Mouse (Mus musculus) heart, postnatal 0 days (tissue): Measurements from ENCODE around the gene Hinfp. TPM values are rescaled to one million over a fixed set of nuclear protein-coding genes. Genes with fewer than 3 reads are reported as not detected.
"Not testable (repeated sequence)": the region's sequence is repeated elsewhere in the genome, so short reads cannot be mapped to it uniquely, and the experiment has no call there.

Experiments used
- ATAC-seq: fragments of 200-750 bp; cut with Nextera tagmentation; 2 replicates; pipeline ENCODE4 v1.8.0; 2017; ENCODE audit warnings: low read depth, moderate number of reproducible peaks, moderate library complexity; ENCODE audit not compliant: insufficient read depth
- DNase-seq: peaks from one replicate; pipeline ENCODE4 v3.0.0-alpha.2; 2016; ENCODE audit warnings: low spot score
- H3K27ac ChIP-seq: fragments of 300-500 bp; sonication (generic); 2 replicates; pipeline ENCODE4 v1.5.1; 2014; ENCODE audit warnings: low read depth, mild to moderate bottlenecking
- H3K27me3 ChIP-seq: fragments of 300-500 bp; sonication (generic); 2 replicates; pipeline ENCODE4 v1.6.1; 2014; ENCODE audit warnings: low read length, mixed read lengths; ENCODE audit not compliant: control insufficient read depth, insufficient read depth
- H3K36me3 ChIP-seq: fragments of 300-500 bp; sonication (generic); replicated peaks from 2 replicates; pipeline ENCODE4 v1.6.1; 2014; ENCODE audit warnings: low read length, mixed read lengths; ENCODE audit not compliant: control insufficient read depth, insufficient read depth
- H3K4me1 ChIP-seq: fragments of 300-500 bp; sonication (generic); 2 replicates; pipeline ENCODE4 v1.6.1; 2014; ENCODE audit warnings: antibody characterized with exemption; ENCODE audit not compliant: control insufficient read depth, insufficient read depth
- H3K4me2 ChIP-seq: fragments of 300-500 bp; sonication (generic); 2 replicates; pipeline ENCODE4 v1.6.1; 2014; ENCODE audit warnings: low read depth, mild to moderate bottlenecking, low read length, moderate library complexity
- H3K4me3 ChIP-seq: fragments of 300-500 bp; sonication (generic); 2 replicates; pipeline ENCODE4 v1.5.1; 2014; ENCODE audit warnings: low read depth, low read length
- H3K9ac ChIP-seq: fragments of 300-500 bp; sonication (generic); replicated peaks from 2 replicates; pipeline ENCODE4 v1.6.1; 2014; ENCODE audit warnings: low read depth, low read length, mixed read lengths
- H3K9me3 ChIP-seq: fragments of 300-500 bp; sonication (generic); replicated peaks from 2 replicates; pipeline ENCODE4 v1.6.1; 2016; ENCODE audit warnings: low read length; ENCODE audit not compliant: control insufficient read depth
- CTCF ChIP-seq: IDR thresholded peaks from 2 replicates; pipeline ENCODE4 v1.5.1; 2016; ENCODE audit warnings: antibody characterized with exemption, control low read depth, low read depth
- EP300 ChIP-seq: IDR thresholded peaks from 2 replicates; pipeline ENCODE4 v1.6.1; 2016; ENCODE audit warnings: antibody characterized with exemption, low read depth
- WGBS: fragments of 180-500 bp; shearing (Covaris S2); extraction: QIAGEN DNeasy Blood & Tissue Kit; methylation state at CpG from one replicate; pipeline ENCODE4 v1.1.7; 2014; 5-methylcytosine and 5-hydroxymethylcytosine counted together
- polyA plus RNA-seq: library from polyadenylated mRNA; unstranded; fragments of >200 nt; fragmentation: Nextera tagmentation; extraction: Ambion mirVana; gene quantifications from 2 replicates; pipeline ENCODE4 v1.2.1, GENCODE M21; 2015
- total RNA-seq: library from RNA; depleted of rRNA; stranded (reverse); fragments of >200 nt; gene quantifications from 2 replicates; pipeline ENCODE4 v1.2.3, GENCODE M21; 2014; ENCODE audit warnings: low replicate concordance

The Hinfp gene
- total and polyA plus RNA-seq, 2 experiments from 2014 or later, result 9.4 to 14.8 TPM

DNA sequence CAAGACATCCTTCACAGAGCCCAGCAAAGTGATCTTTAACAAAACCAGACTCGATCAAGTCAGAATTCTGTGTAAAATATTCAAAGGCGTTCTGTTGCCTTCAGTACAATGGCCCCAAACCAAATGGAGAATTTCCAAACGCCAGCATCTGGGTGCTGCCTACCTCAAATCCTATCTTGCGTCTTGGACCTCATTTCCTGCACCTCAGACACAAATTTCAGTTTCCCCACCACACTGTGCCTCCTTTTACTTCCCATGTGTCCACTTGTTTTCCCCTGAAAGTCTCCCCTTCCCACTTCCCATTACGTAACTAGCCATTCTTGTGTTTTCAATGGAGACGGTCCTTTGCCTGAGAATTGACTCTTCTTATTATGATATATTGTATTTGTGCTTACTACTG is 1.1 kb upstream of the Hinfp start:
- H3K4me1 ChIP-seq, result peaks cover 13% of the 10 kb centered on the region; the same call in 1 of the 2 replicates
- ATAC-seq (no peak), DNase-seq (no peak)
- H3K27me3 ChIP-seq, result no peaks in the 10 kb centered on the region
- no peak overlapping the region for H3K4me2 ChIP-seq
- H3K9ac ChIP-seq, result no peak overlapping the region
- TF ChIP-seq CTCF (no peak), EP300 (no peak)
- no peak overlapping the region; the same call in 1 of the 2 replicates for H3K27ac ChIP-seq
- no peaks in the 10 kb centered on the region for H3K9me3 ChIP-seq
- H3K36me3 ChIP-seq, result peaks cover 16% of the 10 kb centered on the region
- WGBS, result 87% methylated on average over 6 of the region's 6 CpGs
- H3K4me3 ChIP-seq, result no peak overlapping the region

GRCm38 (mm10) chr9:44300001-44300400 is 5.5 kb downstream of the Hinfp start:
- not testable (repeated sequence) for DNase-seq, H3K9me3 ChIP-seq, H3K4me3 ChIP-seq, H3K4me2 ChIP-seq, H3K27me3 ChIP-seq, H3K4me1 ChIP-seq, ATAC-seq, H3K27ac ChIP-seq, H3K9ac ChIP-seq
- WGBS, result 85% methylated on average over 3 of the region's 3 CpGs
- H3K36me3 ChIP-seq, result peaks cover 73% of the 10 kb centered on the region

DNA sequence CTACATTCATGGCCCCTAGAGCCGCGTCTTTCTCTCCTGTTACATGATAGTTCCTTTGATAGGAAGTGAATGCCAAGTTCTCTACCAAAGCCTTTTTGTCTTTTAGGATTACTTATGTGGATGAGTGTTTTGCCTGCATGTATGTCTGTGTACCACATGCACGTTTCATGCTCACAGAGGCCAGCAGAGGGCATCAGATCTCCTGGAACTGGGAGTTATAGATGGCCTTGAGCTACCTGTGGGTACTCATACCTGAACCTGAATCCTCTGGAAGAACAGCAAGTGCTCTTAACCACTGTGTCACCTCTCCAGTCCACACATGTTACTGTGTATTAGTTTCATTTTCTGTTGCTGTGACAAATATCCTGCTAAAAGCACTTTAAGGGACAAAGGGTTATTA is 13.0 kb downstream of the Hinfp start:
- H3K36me3 ChIP-seq, result peaks cover 63% of the 10 kb centered on the region
- H3K4me3 ChIP-seq, result no peak overlapping the region
- ATAC-seq (no peak), DNase-seq (peak; percentile 31)
- TF ChIP-seq CTCF, result peak; percentile 61
- no peak for TF ChIP-seq EP300
- H3K27ac ChIP-seq, result no peak overlapping the region
- no peak overlapping the region for H3K9ac ChIP-seq
- WGBS, result 68% methylated on average over 3 of the region's 3 CpGs
- H3K4me1 ChIP-seq, result peaks cover 17% of the 10 kb centered on the region
- H3K27me3 ChIP-seq, result peaks cover 11% of the 10 kb centered on the region; the same call in 1 of the 2 replicates
- H3K4me2 ChIP-seq, result no peak overlapping the region
- H3K9me3 ChIP-seq, result no peaks in the 10 kb centered on the region

DNA sequence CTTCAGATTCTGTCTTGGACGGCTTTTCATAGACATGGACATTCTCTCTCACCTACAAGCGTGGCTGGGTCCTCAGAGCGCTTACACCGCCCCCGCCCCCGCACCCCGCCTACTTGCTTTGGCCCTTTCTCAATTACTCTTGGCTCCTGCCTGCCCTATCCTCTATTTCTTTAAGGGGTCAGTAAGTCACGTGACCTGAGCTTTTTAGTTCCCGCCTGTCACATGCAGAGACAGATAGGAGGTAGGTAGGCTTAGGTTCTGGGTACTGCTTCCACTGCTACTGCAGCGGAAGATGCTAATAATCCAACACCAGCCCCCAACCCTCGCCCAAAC is 16.5 kb downstream of the Hinfp start:
- H3K4me3 ChIP-seq, result peak overlapping the region; percentile 52; the same call in 1 of the 2 replicates
- peaks cover 32% of the 10 kb centered on the region for H3K36me3 ChIP-seq
- no peak overlapping the region for H3K27ac ChIP-seq
- no peaks in the 10 kb centered on the region for H3K9me3 ChIP-seq
- TF ChIP-seq CTCF, result no peak
- TF ChIP-seq EP300, result no peak
- peak; percentile 31 for ATAC-seq
- no peak for DNase-seq
- H3K4me1 ChIP-seq, result peaks cover 19% of the 10 kb centered on the region
- 11% methylated on average over 11 of the region's 11 CpGs for WGBS
- H3K9ac ChIP-seq, result 0 out of 2 replicates have a peak overlapping the region, but pooled peaks have one; percentile 58
- H3K4me2 ChIP-seq, result peak overlapping the region; percentile 80
- peaks cover 25% of the 10 kb centered on the region; the same call in 1 of the 2 replicates for H3K27me3 ChIP-seq

- TF ChIP-seq EP300 (no peak), CTCF (no peak)
- peak within 1 kb of the TSS; percentile 80 for H3K4me2 ChIP-seq
- peaks cover 19% of the 10 kb centered on the region for H3K4me1 ChIP-seq
- WGBS, result under 1% methylated on average over 38 of the region's 38 CpGs
- peaks cover 26% of the 10 kb centered on the region for H3K36me3 ChIP-seq
- peak within 1 kb of the TSS; percentile 52 for H3K4me3 ChIP-seq
- no peak within 1 kb of the TSS for H3K27ac ChIP-seq
- DNase-seq (no peak), ATAC-seq (peak; percentile 32; the same call in 1 of the 2 replicates)
- H3K9me3 ChIP-seq, result no peaks in the 10 kb centered on the region
- peaks cover 25% of the 10 kb centered on the region; the same call in 1 of the 2 replicates for H3K27me3 ChIP-seq
- H3K9ac ChIP-seq, result peak within 1 kb of the TSS; percentile 58
These were observed 17.2 kb downstream of the Hinfp start, which contains the start of gene Abcg4 for GRCm38 (mm10) chr9:44288076-44288958. Abcg4 (minus strand) TSS chr9:44288615.
